Mouse (Mus musculus) right cerebral cortex, postnatal 10 days (tissue): ENCODE data around the gene Olfr917.

Experiments
- DNase-seq, 2 experiments: peaks; one replicate each; pipeline ENCODE4 v3.0.0; 2021; ENCODE audit warnings: low spot score in 2 of 2

The Olfr917 gene

DNA sequence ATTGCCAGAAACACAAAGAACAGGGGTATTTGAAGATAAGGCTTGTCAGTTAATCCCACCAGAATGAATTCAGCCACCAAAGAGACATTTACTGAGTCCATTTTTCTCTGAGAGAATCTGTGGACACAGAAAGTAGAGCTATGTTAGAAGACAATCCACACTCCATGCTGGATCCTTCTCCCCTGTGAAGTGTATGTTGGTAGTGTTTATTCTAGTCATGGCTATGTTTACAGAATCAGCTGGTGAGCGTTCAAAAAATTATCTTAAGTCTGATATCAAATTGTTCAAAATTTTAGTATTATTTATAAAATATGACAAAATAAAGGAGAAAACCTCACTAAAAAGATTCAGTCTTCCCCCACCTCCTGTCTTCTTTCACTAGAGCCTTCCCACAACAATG is at the start of gene Olfr917:
TSS of gene Olfr917 (minus strand) at position 101 of the 400 bp plus-strand sequence.
- no peak for DNase-seq

DNA sequence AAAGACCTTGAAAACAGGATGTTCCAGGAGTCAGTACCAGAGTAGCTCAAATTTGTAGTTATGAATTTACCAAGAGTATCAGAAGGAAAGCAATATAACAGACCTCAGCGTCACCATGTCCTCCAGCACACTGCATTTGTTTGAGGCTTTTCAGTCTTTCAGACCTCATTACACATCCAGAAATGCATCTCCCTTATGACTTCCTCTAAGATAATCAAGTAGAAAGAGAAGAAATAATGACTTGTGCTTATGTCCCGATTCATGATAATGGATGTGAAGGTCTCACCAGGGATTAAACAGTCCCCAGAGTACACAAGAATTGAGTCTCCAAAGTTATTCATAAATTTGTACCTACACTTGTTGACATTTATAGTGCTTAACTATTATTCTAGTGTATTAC is 8.9 kb upstream of the Olfr917 start, which contains the start of gene Olfr918:
TSS of gene Olfr918 (minus strand) at position 101 of the 400 bp plus-strand sequence.
- DNase-seq: no peak

DNA sequence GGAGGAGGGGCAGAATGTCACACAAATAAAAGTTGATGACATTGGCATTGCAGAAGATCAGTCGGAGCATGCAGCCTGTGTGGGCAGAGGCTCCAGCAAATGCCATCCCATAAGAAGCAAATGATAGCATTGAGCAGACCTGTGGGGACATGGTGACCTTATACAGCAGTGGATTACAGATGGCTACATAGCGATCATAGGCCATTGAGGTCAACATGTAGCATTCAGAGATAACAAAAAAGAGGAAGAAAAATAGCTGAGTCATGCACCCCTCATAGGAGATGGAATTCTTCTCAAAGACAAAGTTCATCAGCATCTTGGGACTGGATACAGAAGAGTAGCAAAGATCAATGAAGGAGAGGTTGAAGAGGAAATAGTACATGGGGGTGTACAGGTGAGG is 7.2 kb upstream of the Olfr917 start:
- no peak for DNase-seq

DNA sequence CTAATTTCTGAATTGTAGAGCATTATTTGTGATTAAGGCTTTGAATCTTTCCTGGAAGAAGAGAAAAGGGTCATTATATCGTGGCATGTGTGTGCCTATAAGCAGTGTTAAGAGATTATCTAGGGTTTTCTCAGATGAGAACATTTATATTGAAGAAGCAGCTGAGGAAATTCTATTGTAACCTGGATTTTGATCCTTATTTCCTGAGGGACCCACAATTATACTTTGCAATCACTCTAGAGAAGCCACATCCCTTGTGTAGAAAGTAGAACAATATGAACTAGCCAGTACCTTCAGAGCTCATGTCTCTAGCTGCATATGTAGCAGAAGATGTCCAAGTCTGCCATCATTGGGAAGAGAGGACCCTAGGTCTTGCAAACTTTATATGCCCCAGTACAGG is 5.9 kb downstream of the Olfr917 start, which contains the start of gene Olfr916:
TSS of gene Olfr916 (minus strand) at position 101 of the 400 bp plus-strand sequence.
- no peak for DNase-seq

DNA sequence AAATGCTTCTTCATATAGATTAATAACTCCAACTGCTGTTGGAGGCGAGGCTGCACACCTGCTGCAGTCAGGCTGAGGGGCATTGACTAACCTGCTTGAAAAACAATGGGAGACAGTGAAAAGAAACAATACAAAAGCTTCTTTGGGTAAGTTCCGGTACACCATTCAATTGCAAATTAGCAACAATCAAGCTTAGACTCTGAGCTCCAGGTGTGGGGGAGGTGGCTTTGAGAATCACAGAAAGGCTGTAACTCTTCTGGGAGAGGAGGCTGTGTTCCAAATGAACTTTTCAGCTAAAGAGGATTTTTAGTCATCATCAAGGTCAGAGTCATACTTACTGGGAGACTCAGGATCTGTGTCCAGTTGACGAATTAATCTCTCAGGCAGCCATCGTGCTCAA is 33.2 kb downstream of the Olfr917 start:
- DNase-seq: no peak
